Mouse (Mus musculus): ENCODE data around the gene Mzf1.

The Mzf1 gene

GRCm38 (mm10) chr7:13035211-13035855 lies 19.2 kb downstream of the Mzf1 start:
- intact Hi-C loops (cut with DNase I), result no loop called here

GRCm38 (mm10) chr7:13034148-13034977 lies 20.2 kb downstream of the Mzf1 start, which contains the start of gene Chmp2a:
Gene Chmp2a (minus strand): TSS chr7:13034807.
- intact Hi-C loops (cut with DNase I), result no loop called here

- intact Hi-C loops (cut with DNase I), result no loop called here
These were observed 21.0 kb downstream of the Mzf1 start for GRCm38 (mm10) chr7:13033451-13034147.

GRCm38 (mm10) chr7:13032541-13032940 lies 22.0 kb downstream of the Mzf1 start:
- intact Hi-C loops (cut with DNase I), result no loop called here

GRCm38 (mm10) chr7:13031983-13032382 lies 22.6 kb downstream of the Mzf1 start:
- intact Hi-C loops (cut with DNase I), result no loop called here

- intact Hi-C loops (cut with DNase I), result no loop called here
These were observed 23.5 kb downstream of the Mzf1 start for GRCm38 (mm10) chr7:13031069-13031468.

- intact Hi-C loops (cut with DNase I), result no loop called here
These were observed 25.6 kb downstream of the Mzf1 start for GRCm38 (mm10) chr7:13028986-13029385.

GRCm38 (mm10) chr7:13025511-13026112 lies 29.0 kb downstream of the Mzf1 start:
- intact Hi-C loops (cut with DNase I), result no loop called here

- intact Hi-C loops (cut with DNase I), result no loop called here
These were observed 29.8 kb downstream of the Mzf1 start for GRCm38 (mm10) chr7:13024805-13025204.

GRCm38 (mm10) chr7:13023928-13024731 lies 30.4 kb downstream of the Mzf1 start:
- intact Hi-C loops (cut with DNase I), result no loop called here

- intact Hi-C loops (cut with DNase I), result no loop called here
These were observed 31.6 kb downstream of the Mzf1 start for GRCm38 (mm10) chr7:13022773-13023535.

GRCm38 (mm10) chr7:13015217-13015616 lies 39.3 kb downstream of the Mzf1 start:
- intact Hi-C loops (cut with DNase I), result no loop called here

GRCm38 (mm10) chr7:13014275-13014839 lies 40.2 kb downstream of the Mzf1 start:
- intact Hi-C loops (cut with DNase I), result no loop called here

- intact Hi-C loops (cut with DNase I), result no loop called here
These were observed 40.9 kb downstream of the Mzf1 start for GRCm38 (mm10) chr7:13013671-13014070.

- intact Hi-C loops (cut with DNase I), result no loop called here
These were observed 44.3 kb downstream of the Mzf1 start, which contains the start of gene Zbtb45 for GRCm38 (mm10) chr7:13010005-13010908. Gene Zbtb45 (minus strand): TSS chr7:13010034.

- intact Hi-C loops (cut with DNase I), result loop anchor here (2.0 to 5.0 kb wide), 2 partner anchors 37 to 97 kb away; no protein-coding TSS in a partner anchor
These were observed 45.2 kb downstream of the Mzf1 start for GRCm38 (mm10) chr7:13009143-13010004.

GRCm38 (mm10) chr7:13007341-13008092 lies 47.0 kb downstream of the Mzf1 start:
- intact Hi-C loops (cut with DNase I), result loop anchor here (2.0 to 5.0 kb wide), 2 partner anchors 39 to 95 kb away; no protein-coding TSS in a partner anchor

Data from adrenal gland (tissue).